Mouse (Mus musculus): ENCODE measurements at regions not wholly inside any gene's neighbourhood (a gene's known extent, or its start where the extent isn't known, plus 50 kb on each side); places are given as distances from the start of the nearest gene placed in this dataset.

- H3K9me3 ChIP-seq (ENCODE audit: control insufficient read depth, low read length) = no peaks in the 10 kb centered on the region
- H3K4me1 ChIP-seq (ENCODE audit: control insufficient read depth, insufficient read depth, low read length) = 0 out of 2 replicates have a peak, but pooled peaks cover 4% of the 10 kb centered on the region
- H3K36me3 ChIP-seq (ENCODE audit: control insufficient read depth, insufficient read depth, low read length) = no peaks in the 10 kb centered on the region
- no peak overlapping the region for H3K27ac ChIP-seq (replicated peaks; ENCODE audit: low read depth, low read length)
- no peak overlapping the region for H3K4me3 ChIP-seq (replicated peaks; ENCODE audit: low read depth, low read length)
- no peaks in the 10 kb centered on the region for H3K27me3 ChIP-seq (ENCODE audit: control insufficient read depth, insufficient read depth, low read length)
- ATAC-seq (ENCODE audit: low FRiP score, low TSS enrichment) = no peak
- peak; percentile 19 for DNase-seq
- no peak overlapping the region for H3K4me2 ChIP-seq (ENCODE audit: low read length)
- WGBS = 50% methylated on average over 4 of the region's 4 CpGs
- H3K9ac ChIP-seq (replicated peaks; ENCODE audit: low read length) = no peak overlapping the region
These were observed 74.8 kb upstream of the Bmp2k start for GRCm38 (mm10) chr5:96922716-96923076.

- no peak for ATAC-seq (ENCODE audit: low FRiP score, low TSS enrichment)
- no peaks in the 10 kb centered on the region for H3K27me3 ChIP-seq (ENCODE audit: control insufficient read depth, insufficient read depth, low read length)
- H3K4me1 ChIP-seq (ENCODE audit: control insufficient read depth, insufficient read depth, low read length) = 0 out of 2 replicates have a peak, but pooled peaks cover 4% of the 10 kb centered on the region
- 90% methylated on average over 1 of the region's 1 CpGs for WGBS
- H3K4me2 ChIP-seq (ENCODE audit: low read length) = no peak overlapping the region
- DNase-seq = no peak
- H3K36me3 ChIP-seq (ENCODE audit: control insufficient read depth, insufficient read depth, low read length) = no peaks in the 10 kb centered on the region
- H3K9me3 ChIP-seq (ENCODE audit: control insufficient read depth, low read length) = no peaks in the 10 kb centered on the region
- H3K4me3 ChIP-seq (replicated peaks; ENCODE audit: low read depth, low read length) = no peak overlapping the region
- H3K27ac ChIP-seq (replicated peaks; ENCODE audit: low read depth, low read length) = no peak overlapping the region
- no peak overlapping the region for H3K9ac ChIP-seq (replicated peaks; ENCODE audit: low read length)
These were observed 74.0 kb upstream of the Bmp2k start for GRCm38 (mm10) chr5:96923526-96923925.

- no peak for ATAC-seq (ENCODE audit: low FRiP score, low TSS enrichment)
- 0 out of 2 replicates have a peak, but pooled peaks cover 4% of the 10 kb centered on the region for H3K4me1 ChIP-seq (ENCODE audit: control insufficient read depth, insufficient read depth, low read length)
These were observed 72.6 kb upstream of the Bmp2k start for GRCm38 (mm10) chr5:96924736-96925429.

GRCm38 (mm10) chr5:96925943-96926342, 71.5 kb upstream of the Bmp2k start:
- H3K4me2 ChIP-seq (ENCODE audit: low read length) = no peak overlapping the region
- H3K4me1 ChIP-seq (ENCODE audit: control insufficient read depth, insufficient read depth, low read length) = 0 out of 2 replicates have a peak, but pooled peaks cover 4% of the 10 kb centered on the region
- ATAC-seq (ENCODE audit: low FRiP score, low TSS enrichment) = no peak
- no peak overlapping the region for H3K4me3 ChIP-seq (replicated peaks; ENCODE audit: low read depth, low read length)
- no peaks in the 10 kb centered on the region for H3K36me3 ChIP-seq (ENCODE audit: control insufficient read depth, insufficient read depth, low read length)
- 86% methylated on average over 2 of the region's 2 CpGs for WGBS
- H3K27ac ChIP-seq (replicated peaks; ENCODE audit: low read depth, low read length) = no peak overlapping the region
- no peaks in the 10 kb centered on the region for H3K27me3 ChIP-seq (ENCODE audit: control insufficient read depth, insufficient read depth, low read length)
- DNase-seq = no peak
- no peak overlapping the region for H3K9ac ChIP-seq (replicated peaks; ENCODE audit: low read length)
- H3K9me3 ChIP-seq (ENCODE audit: control insufficient read depth, low read length) = no peaks in the 10 kb centered on the region

More at GRCm38 (mm10) chr5:96924736-96925429, 72.6 kb upstream of the Bmp2k start:
- DNase-seq = no peak
- Histone ChIP-seq H3K9ac (replicated peaks; ENCODE audit: low read length) (no peak overlapping the region), H3K4me3 (replicated peaks; ENCODE audit: low read depth, low read length) (no peak overlapping the region), H3K27ac (replicated peaks; ENCODE audit: low read depth, low read length) (no peak overlapping the region), H3K27me3 (ENCODE audit: control insufficient read depth, insufficient read depth, low read length) (no peaks in the 10 kb centered on the region), H3K36me3 (ENCODE audit: control insufficient read depth, insufficient read depth, low read length) (no peaks in the 10 kb centered on the region), H3K4me2 (ENCODE audit: low read length) (no peak overlapping the region), H3K9me3 (ENCODE audit: control insufficient read depth, low read length) (no peaks in the 10 kb centered on the region)
- WGBS = 96% methylated on average over 6 of the region's 7 CpGs

- no peak for ATAC-seq (ENCODE audit: low FRiP score, low TSS enrichment)
- Histone ChIP-seq H3K36me3 (ENCODE audit: control insufficient read depth, insufficient read depth, low read length) (no peaks in the 10 kb centered on the region), H3K27me3 (ENCODE audit: control insufficient read depth, insufficient read depth, low read length) (no peaks in the 10 kb centered on the region), H3K4me1 (ENCODE audit: control insufficient read depth, insufficient read depth, low read length) (no peaks in the 10 kb centered on the region), H3K4me2 (ENCODE audit: low read length) (no peak overlapping the region), H3K27ac (replicated peaks; ENCODE audit: low read depth, low read length) (no peak overlapping the region), H3K9me3 (ENCODE audit: control insufficient read depth, low read length) (no peaks in the 10 kb centered on the region), H3K4me3 (replicated peaks; ENCODE audit: low read depth, low read length) (no peak overlapping the region), H3K9ac (replicated peaks; ENCODE audit: low read length) (no peak overlapping the region)
- 59% methylated on average over 2 of the region's 2 CpGs for WGBS
- DNase-seq = no peak
These were observed 66.4 kb upstream of the Bmp2k start for GRCm38 (mm10) chr5:96931091-96931490.

- H3K4me1 ChIP-seq (ENCODE audit: control insufficient read depth, insufficient read depth, low read length) = no peaks in the 10 kb centered on the region
- H3K9ac ChIP-seq (replicated peaks; ENCODE audit: low read length) = no peak overlapping the region
- DNase-seq = no peak
- whole genome bisulfite sequencing = 66% methylated on average over 4 of the region's 4 CpGs
- no peak overlapping the region for H3K27ac ChIP-seq (replicated peaks; ENCODE audit: low read depth, low read length)
- no peaks in the 10 kb centered on the region for H3K9me3 ChIP-seq (ENCODE audit: control insufficient read depth, low read length)
- H3K27me3 ChIP-seq (ENCODE audit: control insufficient read depth, insufficient read depth, low read length) = no peaks in the 10 kb centered on the region
- no peaks in the 10 kb centered on the region for H3K36me3 ChIP-seq (ENCODE audit: control insufficient read depth, insufficient read depth, low read length)
- no peak overlapping the region for H3K4me2 ChIP-seq (ENCODE audit: low read length)
- H3K4me3 ChIP-seq (replicated peaks; ENCODE audit: low read depth, low read length) = no peak overlapping the region
- ATAC-seq (ENCODE audit: low FRiP score, low TSS enrichment) = no peak
These were observed 65.8 kb upstream of the Bmp2k start for GRCm38 (mm10) chr5:96931576-96932152.

GRCm38 (mm10) chr5:96936239-96936638, 61.2 kb upstream of the Bmp2k start:
- ATAC-seq (ENCODE audit: low FRiP score, low TSS enrichment) = no peak
- H3K4me3 ChIP-seq (replicated peaks; ENCODE audit: low read depth, low read length) = no peak overlapping the region
- 0 out of 2 replicates have a peak, but pooled peaks cover under 1% of the 10 kb centered on the region for H3K4me1 ChIP-seq (ENCODE audit: control insufficient read depth, insufficient read depth, low read length)
- H3K27me3 ChIP-seq (ENCODE audit: control insufficient read depth, insufficient read depth, low read length) = no peaks in the 10 kb centered on the region
- no peak overlapping the region for H3K9ac ChIP-seq (replicated peaks; ENCODE audit: low read length)
- DNase-seq = no peak
- H3K36me3 ChIP-seq (ENCODE audit: control insufficient read depth, insufficient read depth, low read length) = no peaks in the 10 kb centered on the region
- no peak overlapping the region for H3K4me2 ChIP-seq (ENCODE audit: low read length)
- 77% methylated on average over 3 of the region's 3 CpGs for WGBS
- H3K27ac ChIP-seq (replicated peaks; ENCODE audit: low read depth, low read length) = no peak overlapping the region
- no peaks in the 10 kb centered on the region for H3K9me3 ChIP-seq (ENCODE audit: control insufficient read depth, low read length)

GRCm38 (mm10) chr5:96938718-96939117, 58.8 kb upstream of the Bmp2k start:
- DNase-seq (no peak), ATAC-seq (ENCODE audit: low FRiP score, low TSS enrichment) (no peak)
- Histone ChIP-seq H3K9me3 (ENCODE audit: control insufficient read depth, low read length) (no peaks in the 10 kb centered on the region), H3K4me1 (ENCODE audit: control insufficient read depth, insufficient read depth, low read length) (0 out of 2 replicates have a peak, but pooled peaks cover 5% of the 10 kb centered on the region), H3K36me3 (ENCODE audit: control insufficient read depth, insufficient read depth, low read length) (no peaks in the 10 kb centered on the region), H3K27ac (replicated peaks; ENCODE audit: low read depth, low read length) (no peak overlapping the region), H3K27me3 (ENCODE audit: control insufficient read depth, insufficient read depth, low read length) (no peaks in the 10 kb centered on the region), H3K9ac (replicated peaks; ENCODE audit: low read length) (no peak overlapping the region), H3K4me3 (replicated peaks; ENCODE audit: low read depth, low read length) (no peak overlapping the region), H3K4me2 (ENCODE audit: low read length) (no peak overlapping the region)
- WGBS = 90% methylated on average over 11 of the region's 11 CpGs

- no peak overlapping the region for H3K27ac ChIP-seq (replicated peaks; ENCODE audit: low read depth, low read length)
- 81% methylated on average over 1 of the region's 1 CpGs for WGBS
- no peak overlapping the region for H3K4me2 ChIP-seq (ENCODE audit: low read length)
- no peaks in the 10 kb centered on the region for H3K27me3 ChIP-seq (ENCODE audit: control insufficient read depth, insufficient read depth, low read length)
- H3K36me3 ChIP-seq (ENCODE audit: control insufficient read depth, insufficient read depth, low read length) = no peaks in the 10 kb centered on the region
- H3K4me1 ChIP-seq (ENCODE audit: control insufficient read depth, insufficient read depth, low read length) = 0 out of 2 replicates have a peak, but pooled peaks cover 5% of the 10 kb centered on the region
- H3K9ac ChIP-seq (replicated peaks; ENCODE audit: low read length) = no peak overlapping the region
- no peaks in the 10 kb centered on the region for H3K9me3 ChIP-seq (ENCODE audit: control insufficient read depth, low read length)
- DNase-seq (no peak), ATAC-seq (ENCODE audit: low FRiP score, low TSS enrichment) (no peak)
- H3K4me3 ChIP-seq (replicated peaks; ENCODE audit: low read depth, low read length) = no peak overlapping the region
These were observed 58.2 kb upstream of the Bmp2k start for GRCm38 (mm10) chr5:96939273-96939672.

Data from midbrain, embryonic 14.5 days (tissue).